Mouse (Mus musculus): ENCODE results near the gene Zmynd11. TPM values are rescaled to one million over a fixed set of nuclear protein-coding genes. Genes with fewer than 3 reads are reported as not detected.

Gene Zmynd11
- polyA plus RNA-seq, 1 experiment from 2014 or later, result 132 TPM

- DNase-seq (ENCODE audit: low spot score), result peak; percentile 40
- no peak for ATAC-seq (replicated peaks; ENCODE audit: insufficient number of reproducible peaks, low FRiP score, low TSS enrichment, low read depth)
- Histone ChIP-seq H3K4me1 (ENCODE audit: control insufficient read depth, insufficient read depth, low read length) (no peaks in the 10 kb centered on the region; the same call in 1 of the 2 replicates), H3K9me3 (replicated peaks; ENCODE audit: control insufficient read depth, low read length) (no peaks in the 10 kb centered on the region), H3K4me3 (ENCODE audit: low read depth, low read length) (peak overlapping the region; percentile 94), H3K9ac (replicated peaks; ENCODE audit: low read length) (peak overlapping the region; percentile 100), H3K27me3 (ENCODE audit: control insufficient read depth, insufficient read depth, low read length) (no peaks in the 10 kb centered on the region), H3K27ac (replicated peaks; ENCODE audit: low read depth, low read length) (peak overlapping the region; percentile 100; the same call in 1 of the 2 replicates), H3K36me3 (replicated peaks; ENCODE audit: control insufficient read depth, insufficient read depth, low read depth, low read length) (no peaks in the 10 kb centered on the region), H3K4me2 (ENCODE audit: low read depth, low read length) (peak overlapping the region; percentile 70)
- WGBS, result 7% methylated on average over 4 of the region's 4 CpGs
These were observed 364 bp upstream of the Zmynd11 start for GRCm38 (mm10) chr13:9765537-9765851.

GRCm38 (mm10) chr13:9763828-9764645 lies 1.1 kb downstream of the Zmynd11 start:
- peak; percentile 75 for DNase-seq (ENCODE audit: low spot score)
- Histone ChIP-seq H3K4me3 (ENCODE audit: low read depth, low read length) (peak overlapping the region; percentile 94), H3K4me1 (ENCODE audit: control insufficient read depth, insufficient read depth, low read length) (no peaks in the 10 kb centered on the region; the same call in none of the 2 replicates), H3K4me2 (ENCODE audit: low read depth, low read length) (peak overlapping the region; percentile 70), H3K27ac (replicated peaks; ENCODE audit: low read depth, low read length) (peak overlapping the region; percentile 100), H3K36me3 (replicated peaks; ENCODE audit: control insufficient read depth, insufficient read depth, low read depth, low read length) (no peaks in the 10 kb centered on the region), H3K27me3 (ENCODE audit: control insufficient read depth, insufficient read depth, low read length) (no peaks in the 10 kb centered on the region), H3K9ac (replicated peaks; ENCODE audit: low read length) (peak overlapping the region; percentile 100), H3K9me3 (replicated peaks; ENCODE audit: control insufficient read depth, low read length) (no peaks in the 10 kb centered on the region)
- WGBS, result 1% methylated on average over 54 of the region's 111 CpGs
- peak; percentile 60 for ATAC-seq (replicated peaks; ENCODE audit: insufficient number of reproducible peaks, low FRiP score, low TSS enrichment, low read depth)

- H3K4me3 ChIP-seq (ENCODE audit: low read depth, low read length), result peak overlapping the region; percentile 94
- DNase-seq (ENCODE audit: low spot score) (no peak), ATAC-seq (replicated peaks; ENCODE audit: insufficient number of reproducible peaks, low FRiP score, low TSS enrichment, low read depth) (peak; percentile 20; the same call in 1 of the 2 replicates)
- H3K27ac ChIP-seq (replicated peaks; ENCODE audit: low read depth, low read length), result peak overlapping the region; percentile 100
- no peaks in the 10 kb centered on the region for H3K27me3 ChIP-seq (ENCODE audit: control insufficient read depth, insufficient read depth, low read length)
- peak overlapping the region; percentile 70 for H3K4me2 ChIP-seq (ENCODE audit: low read depth, low read length)
- H3K9ac ChIP-seq (replicated peaks; ENCODE audit: low read length), result peak overlapping the region; percentile 100
- H3K4me1 ChIP-seq (ENCODE audit: control insufficient read depth, insufficient read depth, low read length), result no peaks in the 10 kb centered on the region; the same call in none of the 2 replicates
- no peaks in the 10 kb centered on the region for H3K9me3 ChIP-seq (replicated peaks; ENCODE audit: control insufficient read depth, low read length)
- no peaks in the 10 kb centered on the region for H3K36me3 ChIP-seq (replicated peaks; ENCODE audit: control insufficient read depth, insufficient read depth, low read depth, low read length)
- WGBS, result 6% methylated on average over 21 of the region's 21 CpGs
These were observed 1.9 kb downstream of the Zmynd11 start for GRCm38 (mm10) chr13:9763100-9763827.

GRCm38 (mm10) chr13:9760057-9760456 lies 5.1 kb downstream of the Zmynd11 start:
- WGBS, result 76% methylated on average over 6 of the region's 6 CpGs
- no peak overlapping the region for H3K9ac ChIP-seq (replicated peaks; ENCODE audit: low read length)
- DNase-seq (ENCODE audit: low spot score), result no peak
- ATAC-seq (replicated peaks; ENCODE audit: insufficient number of reproducible peaks, low FRiP score, low TSS enrichment, low read depth), result no peak
- no peaks in the 10 kb centered on the region for H3K36me3 ChIP-seq (replicated peaks; ENCODE audit: control insufficient read depth, insufficient read depth, low read depth, low read length)
- H3K4me2 ChIP-seq (ENCODE audit: low read depth, low read length), result no peak overlapping the region
- no peak overlapping the region for H3K27ac ChIP-seq (replicated peaks; ENCODE audit: low read depth, low read length)
- H3K4me3 ChIP-seq (ENCODE audit: low read depth, low read length), result no peak overlapping the region
- H3K9me3 ChIP-seq (replicated peaks; ENCODE audit: control insufficient read depth, low read length), result no peaks in the 10 kb centered on the region
- H3K4me1 ChIP-seq (ENCODE audit: control insufficient read depth, insufficient read depth, low read length), result no peaks in the 10 kb centered on the region; the same call in 1 of the 2 replicates
- H3K27me3 ChIP-seq (ENCODE audit: control insufficient read depth, insufficient read depth, low read length), result no peaks in the 10 kb centered on the region

- H3K9ac ChIP-seq (replicated peaks; ENCODE audit: low read length), result no peak overlapping the region
- no peak overlapping the region for H3K27ac ChIP-seq (replicated peaks; ENCODE audit: low read depth, low read length)
- DNase-seq (ENCODE audit: low spot score), result no peak
- no peaks in the 10 kb centered on the region for H3K36me3 ChIP-seq (replicated peaks; ENCODE audit: control insufficient read depth, insufficient read depth, low read depth, low read length)
- no peaks in the 10 kb centered on the region for H3K9me3 ChIP-seq (replicated peaks; ENCODE audit: control insufficient read depth, low read length)
- no peak for ATAC-seq (replicated peaks; ENCODE audit: insufficient number of reproducible peaks, low FRiP score, low TSS enrichment, low read depth)
- no peaks in the 10 kb centered on the region for H3K27me3 ChIP-seq (ENCODE audit: control insufficient read depth, insufficient read depth, low read length)
- peaks cover 4% of the 10 kb centered on the region for H3K4me1 ChIP-seq (ENCODE audit: control insufficient read depth, insufficient read depth, low read length)
- no peak overlapping the region for H3K4me2 ChIP-seq (ENCODE audit: low read depth, low read length)
- no peak overlapping the region for H3K4me3 ChIP-seq (ENCODE audit: low read depth, low read length)
- WGBS, result 68% methylated on average over 9 of the region's 9 CpGs
These were observed 7.2 kb downstream of the Zmynd11 start for GRCm38 (mm10) chr13:9757842-9758491.

GRCm38 (mm10) chr13:9753706-9754105 lies 11.4 kb downstream of the Zmynd11 start:
- Histone ChIP-seq H3K27me3 (ENCODE audit: control insufficient read depth, insufficient read depth, low read length) (no peaks in the 10 kb centered on the region), H3K36me3 (replicated peaks; ENCODE audit: control insufficient read depth, insufficient read depth, low read depth, low read length) (no peaks in the 10 kb centered on the region), H3K4me1 (ENCODE audit: control insufficient read depth, insufficient read depth, low read length) (peaks cover 4% of the 10 kb centered on the region), H3K9ac (replicated peaks; ENCODE audit: low read length) (no peak overlapping the region), H3K4me3 (ENCODE audit: low read depth, low read length) (no peak overlapping the region), H3K27ac (replicated peaks; ENCODE audit: low read depth, low read length) (no peak overlapping the region), H3K4me2 (ENCODE audit: low read depth, low read length) (no peak overlapping the region), H3K9me3 (replicated peaks; ENCODE audit: control insufficient read depth, low read length) (no peaks in the 10 kb centered on the region)
- DNase-seq (ENCODE audit: low spot score) (no peak), ATAC-seq (replicated peaks; ENCODE audit: insufficient number of reproducible peaks, low FRiP score, low TSS enrichment, low read depth) (no peak)
- WGBS, result 36% methylated on average over 3 of the region's 3 CpGs

- Histone ChIP-seq H3K27ac (replicated peaks; ENCODE audit: low read depth, low read length) (no peak overlapping the region), H3K4me2 (ENCODE audit: low read depth, low read length) (no peak overlapping the region), H3K9ac (replicated peaks; ENCODE audit: low read length) (no peak overlapping the region), H3K27me3 (ENCODE audit: control insufficient read depth, insufficient read depth, low read length) (no peaks in the 10 kb centered on the region), H3K36me3 (replicated peaks; ENCODE audit: control insufficient read depth, insufficient read depth, low read depth, low read length) (no peaks in the 10 kb centered on the region), H3K4me1 (ENCODE audit: control insufficient read depth, insufficient read depth, low read length) (peaks cover 4% of the 10 kb centered on the region), H3K9me3 (replicated peaks; ENCODE audit: control insufficient read depth, low read length) (no peaks in the 10 kb centered on the region), H3K4me3 (ENCODE audit: low read depth, low read length) (no peak overlapping the region)
- no peak for DNase-seq (ENCODE audit: low spot score)
- ATAC-seq (replicated peaks; ENCODE audit: insufficient number of reproducible peaks, low FRiP score, low TSS enrichment, low read depth), result no peak
- 54% methylated on average over 1 of the region's 1 CpGs for WGBS
These were observed 14.8 kb downstream of the Zmynd11 start for GRCm38 (mm10) chr13:9750320-9750719.

Measured in embryonic facial prominence, embryonic 11.5 days (tissue).